In genomic region chr17:10086132-10086531, GRCm38 (mm10) we compare ENCODE assay signal across 11 mouse cellular contexts.
DNase-seq lines count a peak whose midpoint lies in the region; ATAC-seq and TF ChIP-seq lines count a peak whose summit lies in the region.
"Had no signal": no experiment of that assay in that cellular context is flagged by ENCODE, and none has a peak within 500 bp of the region (broad histone marks: within the 10 kb centered on the region; RNA-seq: fewer than 3 reads in every experiment).

No protein-coding gene starts in this region.

- no peaks in the 10 kb centered on the region for H3K4me1 ChIP-seq in kidney, adult 2 months (ENCODE audit: control insufficient read depth, insufficient read depth, low read length)
- no peaks in the 10 kb centered on the region; the same call in 1 of the 2 replicates for H3K4me1 ChIP-seq in midbrain, embryonic 13.5 days (replicated peaks)

- no peak for ATAC-seq in midbrain, embryonic 13.5 days
- ATAC-seq: hindbrain, embryonic 16.5 days had no signal

- no peak overlapping the region for H3K4me2 ChIP-seq in midbrain, embryonic 13.5 days (replicated peaks)

- no peak for TF ChIP-seq CTCF in kidney, adult 2 months (conservative IDR thresholded peaks at IDR 0.05; ENCODE audit: insufficient read depth, insufficient read length, low read depth, low read length)

- TF ChIP-seq POLR2A in kidney, adult 2 months (IDR thresholded peaks at IDR 0.05; ENCODE audit: low read depth, low read length) = no peak

- H3K4me3 ChIP-seq in kidney, adult 2 months (ENCODE audit: insufficient read depth, low read depth, low read length) = no peak overlapping the region
- no peak overlapping the region for H3K4me3 ChIP-seq in midbrain, embryonic 13.5 days (replicated peaks)

- H3K27ac ChIP-seq in kidney, adult 2 months (ENCODE audit: insufficient read depth, low read depth, low read length) = no peak overlapping the region
- H3K27ac ChIP-seq in midbrain, embryonic 13.5 days = no peak overlapping the region
- H3K27ac ChIP-seq: macrophage had no signal

- DNase-seq in adrenal gland, postnatal 10 days = peak; percentile 40
- DNase-seq in adrenal gland, adult 2 months = no peak
- peak; percentile 23 for DNase-seq in kidney, adult 2 months
- DNase-seq in kidney, adult 8-10 months = no peak
- peak; percentile 32 for DNase-seq in right cerebral cortex, adult 18-20 months
- no peak for DNase-seq in right cerebral cortex, postnatal 25 days
- peak; percentile 51 for DNase-seq in right cerebral cortex, postnatal 4 days
- DNase-seq: cerebellum, postnatal 14 days had no signal

- H3K36me3 ChIP-seq in kidney, adult 2 months (ENCODE audit: control insufficient read depth, insufficient read depth, low read length) = no peaks in the 10 kb centered on the region
- no peaks in the 10 kb centered on the region for H3K36me3 ChIP-seq in midbrain, embryonic 13.5 days

- no peak overlapping the region for H3K9ac ChIP-seq in midbrain, embryonic 13.5 days (replicated peaks)

- H3K27me3 ChIP-seq in kidney, adult 2 months (replicated peaks; ENCODE audit: control insufficient read depth, insufficient read depth, low read length) = no peaks in the 10 kb centered on the region
- no peaks in the 10 kb centered on the region for H3K27me3 ChIP-seq in midbrain, embryonic 13.5 days

- H3K9me3 ChIP-seq in midbrain, embryonic 13.5 days = 0 out of 2 replicates have a peak, but pooled peaks cover under 1% of the 10 kb centered on the region

- 33% methylated on average over 2 of the region's 2 CpGs for WGBS in kidney, adult 2 months
- WGBS in midbrain, embryonic 13.5 days = 79% methylated on average over 2 of the region's 2 CpGs

Comparison
In these comparisons a context has a peak if more than half of its experiments do, and no peak if none do; other contexts are left out.
1. DNase-seq: peak in adrenal gland, postnatal 10 days (single experiment), kidney, adult 2 months (single experiment), right cerebral cortex, adult 18-20 months (single experiment) and right cerebral cortex, postnatal 4 days (single experiment); none in adrenal gland, adult 2 months (single experiment), kidney, adult 8-10 months (0 of 2) and right cerebral cortex, postnatal 25 days (single experiment).